Comparison of ENCODE assay signal across 17 mouse cellular contexts in the genomic region with DNA sequence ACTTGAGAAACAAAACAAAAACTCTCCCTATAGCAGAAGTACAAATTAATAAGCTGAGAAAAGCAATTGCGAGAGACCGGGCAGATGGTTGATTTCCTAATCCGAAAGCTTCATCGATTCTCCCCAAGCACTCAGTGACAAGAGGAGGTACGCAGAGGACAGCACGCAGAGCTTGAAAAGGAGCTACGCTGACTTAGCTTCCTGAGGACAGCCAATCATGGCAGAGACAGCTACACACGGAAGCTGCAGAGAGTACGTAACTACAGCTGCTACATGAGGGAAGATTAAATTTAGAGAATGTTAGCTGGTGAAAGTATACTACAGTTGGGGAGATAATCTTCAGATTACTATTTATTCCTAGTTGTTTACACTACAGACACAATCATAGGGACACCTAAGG. TPM values are rescaled to one million over a fixed set of nuclear protein-coding genes. Genes with fewer than 3 reads are reported as not detected.
A peak's percentile ranks its signal among the peaks of the same experiment; 100 is the strongest.
DNase-seq lines count a peak whose midpoint lies in the region; ATAC-seq and TF ChIP-seq lines count a peak whose summit lies in the region.
"Had no signal": no experiment of that assay in that cellular context is flagged by ENCODE, and none has a peak within 500 bp of the region (broad histone marks: within the 10 kb centered on the region; RNA-seq: fewer than 3 reads in every experiment).

No protein-coding gene starts in this region.

- H3K4me3 ChIP-seq in heart, embryonic 12.5 days: no peak overlapping the region
- H3K4me3 ChIP-seq in hindbrain, postnatal 0 days (ENCODE audit: low read length): no peak overlapping the region
- H3K4me3 ChIP-seq: embryonic facial prominence, embryonic 12.5 days; liver, embryonic 13.5 days had no signal

- DNase-seq in heart, adult 8-10 months (ENCODE audit: low spot score): no peak
- peak; percentile 37 for DNase-seq in layer of hippocampus, adult 9-11 months
- DNase-seq in layer of hippocampus, postnatal 10 days (ENCODE audit: low spot score in 2 of 2): no peak
- DNase-seq in brain, adult 2 months (ENCODE audit: low read depth, low spot score): peak; percentile 82
- peak; percentile 9 for DNase-seq in hindbrain, postnatal 0 days (ENCODE audit: low spot score)
- no peak for DNase-seq in MN1 (ENCODE audit: low spot score)
- DNase-seq in left cerebral cortex, adult 8-10 months (ENCODE audit: low spot score in 2 of 2): no peak
- DNase-seq: cerebellum, postnatal 25 days; left cerebral cortex, postnatal 4 days; liver, embryonic 13.5 days; spleen, adult 18-20 months; thymus, adult 18-20 months had no signal

- WGBS in heart, embryonic 12.5 days: 63% methylated on average over 9 of the region's 9 CpGs
- WGBS in hindbrain, postnatal 0 days: 66% methylated on average over 9 of the region's 9 CpGs

- no peak for TF ChIP-seq CTCF in hindbrain, postnatal 0 days (IDR thresholded peaks at IDR 0.05; ENCODE audit: low read depth)

- ATAC-seq in heart, embryonic 12.5 days (ENCODE audit: insufficient number of reproducible peaks, low FRiP score): no peak
- ATAC-seq in hindbrain, postnatal 0 days: 0 out of 2 replicates have a peak, but pooled peaks have one; percentile 45
- ATAC-seq: Patski had no signal

- H3K4me1 ChIP-seq in heart, embryonic 12.5 days (replicated peaks): peaks cover 25% of the 10 kb centered on the region
- H3K4me1 ChIP-seq in hindbrain, postnatal 0 days (ENCODE audit: insufficient read depth, low read length): no peaks in the 10 kb centered on the region
- H3K4me1 ChIP-seq: embryonic facial prominence, embryonic 12.5 days had no signal

- no peaks in the 10 kb centered on the region for H3K27me3 ChIP-seq in heart, embryonic 12.5 days (replicated peaks)
- H3K27me3 ChIP-seq in hindbrain, postnatal 0 days (ENCODE audit: insufficient read depth, low read length): no peaks in the 10 kb centered on the region
- H3K27me3 ChIP-seq: CH12.LX; embryonic facial prominence, embryonic 12.5 days; liver, embryonic 13.5 days; Patski had no signal

- H3K9me3 ChIP-seq in heart, embryonic 12.5 days (replicated peaks): 0 out of 2 replicates have a peak, but pooled peaks cover 14% of the 10 kb centered on the region
- 0 out of 2 replicates have a peak, but pooled peaks cover 3% of the 10 kb centered on the region for H3K9me3 ChIP-seq in hindbrain, postnatal 0 days (ENCODE audit: low read length)
- H3K9me3 ChIP-seq: liver, embryonic 13.5 days had no signal

- no peak overlapping the region for H3K9ac ChIP-seq in heart, embryonic 12.5 days
- H3K9ac ChIP-seq in hindbrain, postnatal 0 days (replicated peaks; ENCODE audit: low read length): no peak overlapping the region
- H3K9ac ChIP-seq: embryonic facial prominence, embryonic 12.5 days; liver, embryonic 13.5 days had no signal

- no peaks in the 10 kb centered on the region; the same call in 1 of the 2 replicates for H3K36me3 ChIP-seq in heart, embryonic 12.5 days
- no peaks in the 10 kb centered on the region for H3K36me3 ChIP-seq in hindbrain, postnatal 0 days (ENCODE audit: insufficient read depth, low read length)
- H3K36me3 ChIP-seq: embryonic facial prominence, embryonic 12.5 days; liver, embryonic 13.5 days had no signal

- H3K4me2 ChIP-seq in heart, embryonic 12.5 days: peak overlapping the region; percentile 10
- no peak overlapping the region for H3K4me2 ChIP-seq in hindbrain, postnatal 0 days (ENCODE audit: low read depth, low read length)
- H3K4me2 ChIP-seq: embryonic facial prominence, embryonic 12.5 days; liver, embryonic 13.5 days had no signal

- H3K27ac ChIP-seq in heart, embryonic 12.5 days (ENCODE audit: poor library complexity, severe bottlenecking): no peak overlapping the region
- H3K27ac ChIP-seq in hindbrain, postnatal 0 days: peak overlapping the region; percentile 16; the same call in 1 of the 2 replicates
- H3K27ac ChIP-seq: embryonic facial prominence, embryonic 12.5 days; liver, embryonic 13.5 days had no signal

RNA-seq across cellular contexts. Expression of a gene that starts 40.6 kb away (rescaled TPM):
- 2.1 and 2.2 TPM in 2 replicates for polyA plus RNA-seq in heart, embryonic 12.5 days (2016; fragmentation: Nextera tagmentation; extraction: Ambion mirVana)
- 1 to 10 TPM; 8.0 to 9.2 (median 8.6) TPM for total RNA-seq in heart, adult 8-10 months (2022)
- total RNA-seq in layer of hippocampus, postnatal 10 days (2021): 10 to 100 TPM; 59.7 to 64.4 TPM
- total RNA-seq in hindbrain, postnatal 0 days (2014; rRNA removed): 53.4 and 56.5 TPM in 2 replicates
- 10.6 and 11.6 TPM in 2 replicates for polyA plus RNA-seq in hindbrain, postnatal 0 days (2015; fragmentation: Nextera tagmentation; extraction: Ambion mirVana)
- 10 to 100 TPM; 73.2 to 89.2 (median 79.5) TPM for total RNA-seq in left cerebral cortex, adult 8-10 months (2022)
- total RNA-seq: CH12.LX; granulocyte monocyte progenitor cell, adult 5-6 weeks had no signal

Comparison
In these comparisons a context has a peak if more than half of its experiments do, and no peak if none do; other contexts are left out.
1. DNase-seq: peak in layer of hippocampus, adult 9-11 months (single experiment), brain, adult 2 months (single experiment) and hindbrain, postnatal 0 days (single experiment); none in heart, adult 8-10 months (single experiment), layer of hippocampus, postnatal 10 days (0 of 2), MN1 (single experiment) and left cerebral cortex, adult 8-10 months (0 of 2).